Mouse (Mus musculus) urinary bladder, adult 2 months (tissue): Measurements from ENCODE around the gene Olfr272. TPM values are rescaled to one million over a fixed set of nuclear protein-coding genes. Genes with fewer than 3 reads are reported as not detected.

Source experiments
- DNase-seq: peaks from one replicate; pipeline ENCODE4 v3.0.0; 2022; ENCODE audit warnings: low spot score
- polyA plus RNA-seq: library from polyadenylated mRNA; depleted of rRNA; stranded (reverse); fragments of >200 nt; gene quantifications from 2 replicates; pipeline ENCODE4 v1.2.3, GENCODE M21; 2012; rRNA removed

Gene Olfr272
- not detected in 2 replicates for polyA plus RNA-seq

GRCm38 (mm10) chr4:52919078-52919477 lies at the start of gene Olfr272:
TSS of gene Olfr272 (minus strand) at chr4:52919178.
- DNase-seq, result no peak

- DNase-seq, result no peak
Measured at GRCm38 (mm10) chr4:52964247-52964646, 45.3 kb upstream of the Olfr272 start, which contains the start of gene Olfr270. TSS of gene Olfr270 (plus strand) at chr4:52964547.

- no peak for DNase-seq
Measured at GRCm38 (mm10) chr4:52958693-52959092, 39.7 kb upstream of the Olfr272 start.

GRCm38 (mm10) chr4:52949005-52949404 lies 30.0 kb upstream of the Olfr272 start:
- no peak for DNase-seq

GRCm38 (mm10) chr4:52946665-52947064 lies 27.7 kb upstream of the Olfr272 start:
- DNase-seq, result no peak

- no peak for DNase-seq
Measured at GRCm38 (mm10) chr4:52930480-52930879, 11.5 kb upstream of the Olfr272 start.

- no peak for DNase-seq
Measured at GRCm38 (mm10) chr4:52917311-52917688, 1.7 kb downstream of the Olfr272 start.

- DNase-seq, result no peak
Measured at GRCm38 (mm10) chr4:52916659-52917310, 2.2 kb downstream of the Olfr272 start.

- DNase-seq, result no peak
Measured at GRCm38 (mm10) chr4:52912409-52912808, 6.6 kb downstream of the Olfr272 start.

- DNase-seq, result no peak
Measured at GRCm38 (mm10) chr4:52909542-52909941, 9.4 kb downstream of the Olfr272 start.

GRCm38 (mm10) chr4:52864156-52864555 lies 54.8 kb downstream of the Olfr272 start:
- DNase-seq, result no peak

Other genes starting within 250 kb of the Olfr272 start
- gene Olfr275, start 104.6 kb downstream of the Olfr272 start, polyA plus RNA-seq, result not detected in 2 replicates
- not detected in 2 replicates for gene Olfr273, start 59.9 kb downstream of the Olfr272 start, polyA plus RNA-seq
- gene Olfr270, start 45.4 kb upstream of the Olfr272 start, polyA plus RNA-seq, result not detected in 2 replicates
- not detected in 2 replicates for gene Nipsnap3a, start 70.1 kb upstream of the Olfr272 start, polyA plus RNA-seq
- 30.0 and 41.0 TPM in 2 replicates for gene Nipsnap3b, start 92.7 kb upstream of the Olfr272 start, polyA plus RNA-seq
- gene Abca1, start 240.7 kb upstream of the Olfr272 start, polyA plus RNA-seq, result 26.4 and 36.1 TPM in 2 replicates